Mouse (Mus musculus) heart, adult 11 months (tissue): ENCODE data around the gene 1700010I14Rik.

ENCODE experiments used
- DNase-seq: peaks from one replicate; pipeline ENCODE4 v3.0.0; 2022

The 1700010I14Rik gene

DNA sequence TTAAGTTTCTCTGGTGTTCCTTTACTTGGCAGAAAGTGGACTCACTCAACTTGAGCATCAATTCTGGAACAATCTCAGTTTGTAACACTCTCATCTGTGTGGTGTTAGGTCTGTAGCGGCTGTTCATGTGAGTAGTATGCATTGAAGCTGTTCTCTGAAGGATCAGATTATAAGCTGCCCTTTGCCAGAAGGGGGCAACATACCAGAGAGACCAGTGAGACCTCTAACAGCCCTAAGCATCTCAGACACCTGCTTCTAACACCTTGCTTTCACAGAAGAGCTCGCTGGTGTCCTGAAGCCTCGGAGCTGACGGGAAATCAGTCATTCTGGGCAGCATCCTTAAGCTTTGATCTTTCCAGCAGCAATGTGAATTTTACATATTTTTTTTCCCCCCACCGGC is 42.0 kb downstream of the 1700010I14Rik start:
- DNase-seq: peak; percentile 40

DNA sequence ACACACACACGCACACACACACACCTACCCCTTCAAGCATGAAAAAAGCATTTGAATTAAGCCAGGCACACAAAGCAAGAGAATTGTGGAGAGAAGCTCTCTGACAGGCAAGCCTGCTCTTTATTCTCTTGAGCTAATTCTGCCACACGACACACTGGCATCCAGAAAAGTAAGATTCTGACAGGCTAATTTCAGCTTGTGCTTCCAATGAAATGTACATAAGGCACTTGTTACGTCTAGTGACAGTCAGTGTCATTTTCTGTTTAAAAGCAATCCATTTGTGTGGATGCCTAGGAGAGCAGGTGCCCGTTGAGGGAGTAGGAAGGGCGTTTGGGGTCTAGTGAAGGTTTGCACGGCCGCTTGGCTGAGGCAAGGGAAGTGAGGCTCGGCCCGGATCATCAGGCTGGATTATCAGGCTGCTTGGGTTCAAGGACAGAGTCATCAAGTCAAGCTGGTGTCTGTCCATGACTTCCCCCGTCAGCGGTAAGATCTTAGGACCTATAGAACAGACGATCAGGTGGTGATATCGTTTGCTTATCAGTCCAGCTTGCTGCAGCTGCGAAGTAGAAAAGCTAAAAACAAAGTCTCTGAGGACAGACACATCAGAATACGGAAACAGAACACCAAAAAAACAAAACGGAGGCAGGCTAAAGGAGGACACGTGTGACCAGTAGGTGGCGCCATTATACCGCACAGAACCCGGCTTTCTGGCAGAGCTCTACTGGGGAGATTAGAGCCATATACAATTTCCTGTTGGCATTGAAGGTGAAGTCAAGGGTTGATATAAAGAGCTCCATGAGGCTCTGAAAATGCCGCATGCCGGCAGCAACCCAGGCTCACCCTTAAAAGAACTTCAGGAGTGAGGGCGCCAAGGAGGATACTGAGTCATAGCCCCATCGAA is 43.4 kb downstream of the 1700010I14Rik start:
- DNase-seq: peak; percentile 92

DNA sequence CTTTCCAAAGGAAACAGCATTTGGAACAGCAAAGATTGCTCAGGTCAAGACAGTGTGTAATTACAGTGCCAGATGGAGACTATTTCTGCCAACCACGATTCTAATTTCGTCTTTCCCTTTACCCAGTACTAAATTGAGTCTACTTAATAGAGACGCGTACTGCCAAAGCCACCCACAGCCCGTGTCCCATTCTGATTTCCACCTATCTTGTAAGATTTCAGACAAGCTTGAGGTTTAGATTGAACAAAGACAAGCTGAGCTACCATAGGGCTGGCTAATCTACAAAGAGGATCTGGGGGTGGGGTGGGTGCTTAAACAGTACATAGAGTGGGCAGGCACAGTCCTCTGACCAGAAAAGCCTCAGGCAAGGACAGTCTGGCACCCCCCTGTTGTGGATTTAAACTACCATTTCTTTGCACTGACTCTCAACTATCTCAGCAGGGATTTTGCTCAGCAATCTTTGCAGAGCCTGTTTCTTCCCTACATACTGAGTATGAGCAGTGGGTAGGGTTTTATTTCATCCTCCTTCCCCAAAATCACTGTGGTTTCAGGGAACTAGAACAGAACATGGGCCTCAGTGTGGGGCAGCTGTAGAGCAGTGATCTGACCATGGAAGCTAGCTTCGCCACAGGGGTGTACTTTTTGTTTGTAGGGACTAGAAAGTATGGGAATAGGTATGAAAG is 44.4 kb downstream of the 1700010I14Rik start:
- DNase-seq: peak; percentile 80

DNA sequence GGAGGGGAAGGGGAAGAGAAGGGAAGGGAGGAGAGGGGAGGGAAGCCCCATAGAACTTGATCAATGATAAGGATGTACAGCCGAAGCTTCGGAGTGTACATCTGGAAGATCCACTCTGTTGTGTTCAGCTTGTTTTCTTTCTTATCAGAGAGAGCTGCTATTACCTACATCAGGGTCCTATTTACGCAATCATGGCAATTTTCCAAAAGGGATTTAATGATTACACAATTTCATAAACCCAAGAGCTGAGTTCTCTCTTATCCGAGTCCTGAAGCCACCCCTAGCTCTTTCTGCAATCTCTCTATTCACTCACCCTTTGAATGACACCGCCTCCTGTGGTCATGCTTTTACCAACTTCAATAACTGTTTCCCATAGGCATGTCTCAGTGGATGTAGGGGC is 45.4 kb downstream of the 1700010I14Rik start:
- peak; percentile 18 for DNase-seq

DNA sequence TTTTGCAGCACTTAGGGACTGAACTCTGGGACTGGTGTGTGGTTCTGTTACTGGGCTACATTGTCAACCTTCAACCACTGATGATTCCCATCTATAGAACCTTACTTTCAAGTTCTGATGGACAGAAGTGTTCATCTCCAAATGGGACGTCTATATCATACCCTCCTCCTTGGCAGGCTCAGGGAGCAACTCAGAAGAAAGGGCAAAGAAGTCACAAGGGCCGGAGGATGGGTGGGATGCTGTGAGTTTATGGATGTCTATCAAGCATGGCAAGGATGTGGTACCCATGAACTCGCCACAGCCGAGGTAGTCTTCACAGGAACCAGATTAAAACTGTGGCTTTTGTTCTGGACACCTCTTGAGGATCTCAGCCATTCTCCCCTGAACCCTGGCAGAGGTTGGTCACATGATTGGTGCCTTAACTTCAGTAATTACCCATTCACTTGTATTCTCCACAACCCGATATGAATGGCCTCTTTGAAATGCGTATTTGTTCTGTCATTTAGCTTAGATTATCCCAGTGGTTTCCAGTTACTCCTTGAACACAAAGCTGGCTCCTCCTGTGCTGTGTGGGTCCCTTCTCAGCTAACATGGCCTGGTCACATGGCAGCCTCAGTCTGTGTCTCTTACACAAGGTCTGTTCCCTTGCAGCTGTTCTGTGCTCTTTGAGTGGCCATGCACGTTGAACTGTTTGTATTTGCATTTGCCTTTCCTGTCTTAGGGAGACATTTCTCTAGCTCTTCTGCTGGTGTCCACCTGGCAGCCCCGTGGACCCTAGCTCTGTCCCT is 47.6 kb downstream of the 1700010I14Rik start:
- DNase-seq: peak; percentile 72

DNA sequence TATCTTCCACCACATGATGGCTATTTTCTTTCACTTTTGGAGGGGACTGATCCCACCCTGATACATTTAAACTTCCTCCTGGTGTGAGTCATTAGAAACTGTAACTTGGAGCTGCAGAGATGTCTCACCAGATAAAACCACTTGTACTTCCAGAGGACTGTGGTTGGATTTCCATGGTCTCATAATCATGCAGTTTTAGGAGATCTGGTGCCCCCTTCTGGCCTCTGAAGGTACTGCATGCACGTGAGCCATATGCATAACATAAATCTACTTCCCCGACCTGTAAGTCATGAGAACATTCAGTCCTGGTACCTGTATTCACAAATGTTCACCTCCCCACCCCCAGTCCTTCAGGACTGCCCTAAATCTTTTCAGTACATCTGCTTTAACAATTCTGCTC is 54.6 kb downstream of the 1700010I14Rik start:
- no peak for DNase-seq

DNA sequence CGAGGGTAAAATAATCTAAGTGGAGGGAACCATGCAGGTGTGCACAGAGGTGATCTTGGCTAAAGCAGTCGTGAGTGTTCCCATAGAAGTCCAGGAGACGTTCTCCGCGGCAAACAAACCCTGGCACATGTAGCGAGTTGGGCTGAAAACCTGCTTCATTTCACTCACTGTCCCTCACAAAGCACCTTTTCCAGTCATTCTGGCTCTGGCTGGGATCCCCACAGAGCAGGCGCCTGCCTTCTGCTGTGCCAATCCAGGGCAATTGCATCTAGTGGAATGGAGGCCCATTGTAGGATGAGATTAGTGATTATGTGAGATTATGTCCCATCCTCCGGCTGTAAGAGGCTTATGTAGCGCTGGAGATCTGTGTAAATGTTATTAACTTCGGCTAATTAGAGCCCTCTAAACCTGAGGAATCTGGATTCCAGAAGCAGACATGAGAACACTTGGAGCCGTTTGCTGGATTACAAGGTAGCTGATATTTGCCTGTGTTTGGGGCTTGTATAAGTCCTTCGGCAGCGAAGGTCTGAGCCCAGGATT is 64.4 kb downstream of the 1700010I14Rik start:
- DNase-seq: peak; percentile 75

DNA sequence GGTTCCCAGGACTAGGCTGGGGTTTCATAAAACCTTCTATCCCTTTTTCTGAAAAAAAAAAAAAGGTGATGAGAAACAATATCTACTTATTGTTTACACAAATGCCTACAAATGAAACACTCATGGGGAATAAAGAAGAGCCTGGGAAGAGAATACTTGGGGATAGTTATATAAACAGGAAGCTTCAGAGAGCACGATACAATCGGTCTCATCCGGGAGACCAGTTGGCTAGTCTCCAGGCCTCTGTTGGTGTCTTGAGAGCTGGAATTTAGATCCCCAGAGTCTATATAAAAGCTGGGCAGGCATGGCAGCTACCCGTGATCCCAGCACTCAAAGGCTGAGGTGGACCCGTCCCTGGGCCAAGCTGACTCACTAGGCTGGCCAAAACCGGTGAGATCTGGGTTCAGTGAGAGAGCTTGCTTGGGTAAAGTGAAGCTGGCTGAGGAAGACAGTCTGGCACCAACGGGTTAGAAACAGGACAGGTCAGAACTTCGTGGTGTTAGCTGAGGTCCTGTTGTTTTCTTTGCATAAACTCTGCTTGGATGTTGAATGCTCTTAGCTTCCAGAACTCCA is 71.3 kb downstream of the 1700010I14Rik start:
- DNase-seq: peak; percentile 85
